In the genomic region with DNA sequence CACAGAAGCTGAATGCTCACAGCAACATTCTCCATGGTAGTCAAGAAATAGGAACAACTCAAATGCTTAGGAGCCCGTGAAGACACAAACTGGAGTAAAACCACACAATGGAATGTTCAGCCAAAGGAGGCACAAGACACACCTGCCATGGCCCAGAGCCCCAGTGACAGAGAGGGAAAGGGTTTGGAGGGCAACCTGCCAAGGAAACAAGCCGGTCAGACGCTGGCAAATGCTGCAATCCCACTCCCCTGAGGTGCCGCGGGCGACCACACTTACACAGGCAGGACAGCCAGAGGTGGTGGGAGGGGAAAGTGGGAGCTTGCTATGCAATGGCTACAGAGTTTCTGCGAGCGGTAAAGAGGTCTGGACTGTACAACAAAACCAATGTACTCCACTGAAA, we compare ENCODE assay signal across 19 mouse cellular contexts.
"Had no signal": no experiment of that assay in that cellular context is flagged by ENCODE, and none has a peak within 500 bp of the region (broad histone marks: within the 10 kb centered on the region; RNA-seq: fewer than 3 reads in every experiment).

No protein-coding gene starts in this region.

- H3K9ac ChIP-seq: lung, embryonic 14.5 days; midbrain, embryonic 12.5 days; neural tube, embryonic 13.5 days; neural tube, embryonic 15.5 days had no signal

- H3K9me3 ChIP-seq: midbrain, embryonic 10.5 days; midbrain, embryonic 12.5 days; neural tube, embryonic 13.5 days; neural tube, embryonic 15.5 days had no signal

- DNase-seq: lung, adult 18-20 months; lung, embryonic 14.5 days; lung, postnatal 10 days; lung, postnatal 4 days; midbrain, embryonic 14.5 days; retina, postnatal 1 day; right cerebral cortex, adult 18-20 months; right cerebral cortex, postnatal 25 days; right cerebral cortex, postnatal 4 days; spleen, adult 18-20 months; thymus, adult 18-20 months; thymus, postnatal 14 days; thymus, postnatal 36 days had no signal

- ATAC-seq: midbrain, embryonic 16.5 days had no signal

- H3K27me3 ChIP-seq: midbrain, embryonic 12.5 days; neural tube, embryonic 13.5 days; neural tube, embryonic 15.5 days had no signal

- H3K4me3 ChIP-seq: midbrain, embryonic 10.5 days; midbrain, embryonic 12.5 days; myocyte; neural tube, embryonic 13.5 days; neural tube, embryonic 15.5 days had no signal

- H3K4me1 ChIP-seq: midbrain, embryonic 12.5 days had no signal

- H3K4me2 ChIP-seq: lung, embryonic 14.5 days; midbrain, embryonic 12.5 days; neural tube, embryonic 13.5 days; neural tube, embryonic 15.5 days had no signal

- H3K27ac ChIP-seq: midbrain, embryonic 10.5 days; midbrain, embryonic 12.5 days; neural tube, embryonic 13.5 days; neural tube, embryonic 15.5 days had no signal
